Mouse (Mus musculus) mouse trophoblast stem cell (cell line): ENCODE data around the gene Brpf1.

Experiments used
- in situ Hi-C, 2 experiments: fragments of 300-500 bp; cut with MseI, MboI; formaldehyde crosslinking; loops; 2 replicates in 1 of 2; 3 replicates in 1 of 2; pipeline ENCODE4 v1.15.1; 2025

The Brpf1 gene

GRCm38 (mm10) chr6:113306986-113307349 lies at the start of gene Brpf1:
Brpf1 (plus strand) TSS chr6:113307137.
- in situ Hi-C loops, result no loop called here

GRCm38 (mm10) chr6:113261174-113261858 lies 45.6 kb upstream of the Brpf1 start:
- in situ Hi-C loops, result no loop called here

- in situ Hi-C loops, result no loop called here
Observed at GRCm38 (mm10) chr6:113263531-113263930, 43.4 kb upstream of the Brpf1 start.

GRCm38 (mm10) chr6:113264429-113264828 lies 42.5 kb upstream of the Brpf1 start:
- in situ Hi-C loops, result no loop called here

- in situ Hi-C loops, result no loop called here
Observed at GRCm38 (mm10) chr6:113266996-113267655, 39.8 kb upstream of the Brpf1 start.

GRCm38 (mm10) chr6:113267988-113268387 lies 38.9 kb upstream of the Brpf1 start:
- in situ Hi-C loops, result no loop called here

- in situ Hi-C loops, result no loop called here
Observed at GRCm38 (mm10) chr6:113272365-113272764, 34.6 kb upstream of the Brpf1 start.

- in situ Hi-C loops, result no loop called here
Observed at GRCm38 (mm10) chr6:113276846-113277245, 30.1 kb upstream of the Brpf1 start.

GRCm38 (mm10) chr6:113281676-113282075 lies 25.3 kb upstream of the Brpf1 start:
- in situ Hi-C loops, result no loop called here

GRCm38 (mm10) chr6:113282101-113282802 lies 24.7 kb upstream of the Brpf1 start, which contains the start of gene Cpne9:
Cpne9 (plus strand) TSS chr6:113282307.
- in situ Hi-C loops, result no loop called here

- in situ Hi-C loops, result no loop called here
Observed at GRCm38 (mm10) chr6:113282969-113283368, 24.0 kb upstream of the Brpf1 start.

- in situ Hi-C loops, result no loop called here
Observed at GRCm38 (mm10) chr6:113283500-113283899, 23.4 kb upstream of the Brpf1 start.

- in situ Hi-C loops, result no loop called here
Observed at GRCm38 (mm10) chr6:113284931-113285330, 22.0 kb upstream of the Brpf1 start.

- in situ Hi-C loops, result no loop called here
Observed at GRCm38 (mm10) chr6:113286316-113286715, 20.6 kb upstream of the Brpf1 start.

- in situ Hi-C loops, result no loop called here
Observed at GRCm38 (mm10) chr6:113287236-113287635, 19.7 kb upstream of the Brpf1 start.

GRCm38 (mm10) chr6:113289346-113289745 lies 17.6 kb upstream of the Brpf1 start:
- in situ Hi-C loops, result no loop called here

- in situ Hi-C loops, result no loop called here
Observed at GRCm38 (mm10) chr6:113290346-113290745, 16.6 kb upstream of the Brpf1 start.

GRCm38 (mm10) chr6:113292938-113293337 lies 14.0 kb upstream of the Brpf1 start:
- in situ Hi-C loops, result no loop called here

- in situ Hi-C loops, result no loop called here
Observed at GRCm38 (mm10) chr6:113296046-113296445, 10.9 kb upstream of the Brpf1 start.

- in situ Hi-C loops, result no loop called here
Observed at GRCm38 (mm10) chr6:113296639-113297038, 10.3 kb upstream of the Brpf1 start.

- in situ Hi-C loops, result no loop called here
Observed at GRCm38 (mm10) chr6:113301350-113301749, 5.6 kb upstream of the Brpf1 start.

- in situ Hi-C loops, result no loop called here
Observed at GRCm38 (mm10) chr6:113302258-113302657, 4.7 kb upstream of the Brpf1 start.
